Mouse (Mus musculus): ENCODE measurements around the gene Olfr1046. TPM values are rescaled to one million over a fixed set of nuclear protein-coding genes. Genes with fewer than 3 reads are reported as not detected.
"Not testable (repeated sequence)": the region's sequence is repeated elsewhere in the genome, so short reads cannot be mapped to it uniquely, and the experiment has no call there.

The Olfr1046 gene
- polyA plus RNA-seq (2014; fragmentation: Nextera tagmentation; extraction: Ambion mirVana) = not detected in 2 replicates

DNA sequence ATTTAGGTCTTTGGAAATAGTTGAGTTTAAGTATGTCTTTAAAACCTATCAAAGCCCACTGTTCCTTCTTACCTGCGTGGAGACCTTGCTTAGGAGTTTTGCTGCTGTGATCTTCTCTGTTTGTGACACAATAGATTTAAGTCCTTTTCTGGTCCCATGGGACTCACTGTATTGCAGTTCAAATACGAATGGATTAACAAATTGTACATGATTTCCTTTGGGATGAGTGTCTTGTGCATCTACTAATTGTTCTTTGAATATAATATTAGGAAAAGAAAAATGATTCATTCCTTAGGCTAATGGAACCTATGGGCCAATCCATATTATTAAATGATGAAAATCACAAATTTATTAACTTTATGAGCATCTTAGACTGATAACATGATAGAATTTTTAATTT, at the start of gene Olfr1046:
Olfr1046 (minus strand) TSS at position 101 of the 400 bp plus-strand sequence.
- ATAC-seq (ENCODE audit: insufficient read depth) = no peak
- H3K27me3 ChIP-seq (ENCODE audit: insufficient read depth, low read length) = no peaks in the 10 kb centered on the region
- no peaks in the 10 kb centered on the region for H3K36me3 ChIP-seq (ENCODE audit: insufficient read depth)
- no peaks in the 10 kb centered on the region for H3K9me3 ChIP-seq (ENCODE audit: low read depth, low read length)
- no peak within 1 kb of the TSS for H3K9ac ChIP-seq
- DNase-seq = no peak
- no peak within 1 kb of the TSS for H3K4me3 ChIP-seq (ENCODE audit: low read depth, low read length)
- no peak within 1 kb of the TSS for H3K27ac ChIP-seq (ENCODE audit: low read depth)
- no peaks in the 10 kb centered on the region for H3K4me1 ChIP-seq (ENCODE audit: insufficient read depth)
- no peak within 1 kb of the TSS for H3K4me2 ChIP-seq
- TF ChIP-seq CTCF (IDR thresholded peaks at IDR 0.05; ENCODE audit: low read depth) = no peak
- WGBS = 66% methylated on average over 2 of the region's 2 CpGs

DNA sequence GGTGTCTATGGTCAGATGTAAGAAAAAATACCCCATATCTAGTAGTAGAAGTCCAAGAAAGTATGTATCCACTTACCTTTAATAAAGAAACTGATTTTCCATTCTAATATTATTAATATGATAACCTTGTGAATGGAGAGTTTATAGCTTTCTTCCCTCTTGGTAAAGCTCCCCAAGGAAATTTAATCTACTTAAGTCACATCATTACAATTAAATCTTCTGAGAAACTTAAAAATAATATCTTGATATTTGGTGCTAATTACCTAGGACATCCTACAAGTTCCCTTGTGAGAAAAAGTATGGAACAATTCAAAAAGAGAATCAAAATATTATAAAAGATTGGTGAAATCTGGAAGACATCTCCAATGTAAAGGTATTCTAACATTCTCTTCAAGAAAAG, 39.1 kb upstream of the Olfr1046 start, which contains the start of gene Olfr1049:
Olfr1049 (minus strand) TSS at position 101 of the 400 bp plus-strand sequence.
- not testable (repeated sequence) for H3K4me2 ChIP-seq; H3K27me3 ChIP-seq (ENCODE audit: insufficient read depth, low read length); H3K4me3 ChIP-seq (ENCODE audit: low read depth, low read length); H3K27ac ChIP-seq (ENCODE audit: low read depth); H3K4me1 ChIP-seq (ENCODE audit: insufficient read depth); H3K9me3 ChIP-seq (ENCODE audit: low read depth, low read length); H3K36me3 ChIP-seq (ENCODE audit: insufficient read depth); H3K9ac ChIP-seq; DNase-seq; ATAC-seq (ENCODE audit: insufficient read depth)

GRCm38 (mm10) chr2:86240189-86240588, 21.1 kb upstream of the Olfr1046 start, which contains the start of gene Olfr1048:
Gene Olfr1048 (minus strand): TSS chr2:86240289.
- Histone ChIP-seq H3K36me3 (ENCODE audit: insufficient read depth) (no peaks in the 10 kb centered on the region), H3K27me3 (ENCODE audit: insufficient read depth, low read length) (no peaks in the 10 kb centered on the region), H3K4me1 (ENCODE audit: insufficient read depth) (no peaks in the 10 kb centered on the region), H3K9me3 (ENCODE audit: low read depth, low read length) (no peaks in the 10 kb centered on the region), H3K4me3 (ENCODE audit: low read depth, low read length) (no peak within 1 kb of the TSS), H3K9ac (no peak within 1 kb of the TSS), H3K27ac (ENCODE audit: low read depth) (no peak within 1 kb of the TSS), H3K4me2 (no peak within 1 kb of the TSS)
- DNase-seq (no peak), ATAC-seq (ENCODE audit: insufficient read depth) (no peak)
- TF ChIP-seq CTCF (IDR thresholded peaks at IDR 0.05; ENCODE audit: low read depth) = no peak

DNA sequence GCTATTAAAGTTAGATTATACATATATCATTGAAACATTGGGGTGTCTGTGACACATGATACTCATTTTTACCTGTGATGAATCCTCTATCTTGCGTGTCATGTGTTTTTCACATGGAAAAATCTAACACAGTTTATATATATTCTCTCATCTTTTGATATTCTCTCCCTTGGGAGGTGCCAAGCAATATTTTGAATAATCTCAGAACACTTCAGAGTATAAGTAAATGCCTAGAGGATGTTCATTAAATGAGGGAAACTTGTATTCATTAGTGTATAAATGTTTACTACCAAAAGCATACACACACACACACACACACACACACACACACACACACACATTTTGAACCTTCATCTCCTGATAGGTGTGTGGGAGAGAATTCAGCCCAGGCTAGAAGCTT, 12.2 kb upstream of the Olfr1046 start, which contains the start of gene Olfr1047:
Olfr1047 (minus strand) TSS at position 101 of the 400 bp plus-strand sequence.
- no peaks in the 10 kb centered on the region for H3K9me3 ChIP-seq (ENCODE audit: low read depth, low read length)
- no peaks in the 10 kb centered on the region for H3K4me1 ChIP-seq (ENCODE audit: insufficient read depth)
- WGBS = 84% methylated on average over 1 of the region's 1 CpGs
- no peak for TF ChIP-seq CTCF (IDR thresholded peaks at IDR 0.05; ENCODE audit: low read depth)
- no peak within 1 kb of the TSS for H3K4me2 ChIP-seq
- no peak within 1 kb of the TSS for H3K9ac ChIP-seq
- DNase-seq (no peak), ATAC-seq (ENCODE audit: insufficient read depth) (no peak)
- no peak within 1 kb of the TSS for H3K4me3 ChIP-seq (ENCODE audit: low read depth, low read length)
- H3K27ac ChIP-seq (ENCODE audit: low read depth) = no peak within 1 kb of the TSS
- H3K36me3 ChIP-seq (ENCODE audit: insufficient read depth) = no peaks in the 10 kb centered on the region
- H3K27me3 ChIP-seq (ENCODE audit: insufficient read depth, low read length) = no peaks in the 10 kb centered on the region

DNA sequence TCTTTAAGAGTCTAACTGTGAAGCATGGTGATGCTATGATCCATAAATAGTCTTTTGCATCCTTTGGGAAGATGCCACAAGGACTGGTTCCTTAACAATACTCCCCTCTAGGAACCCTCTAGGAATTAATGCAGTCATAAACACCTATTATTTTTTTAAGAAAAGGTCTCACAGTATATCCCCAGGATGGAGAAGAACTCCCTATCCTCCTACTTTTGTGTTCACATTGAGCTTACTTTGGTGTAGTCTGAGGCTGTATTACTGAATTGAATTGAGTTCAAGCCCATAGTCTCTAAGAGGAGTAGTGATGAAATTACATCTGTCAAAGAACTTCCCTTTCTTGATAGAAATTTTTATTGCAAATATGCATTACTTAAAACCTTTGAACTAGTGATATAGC, 16.2 kb downstream of the Olfr1046 start, which contains the start of gene Olfr1045:
Olfr1045 (minus strand) TSS at position 101 of the 400 bp plus-strand sequence.
- ATAC-seq (ENCODE audit: insufficient read depth) (no peak), DNase-seq (no peak)
- Histone ChIP-seq H3K9ac (no peak within 1 kb of the TSS), H3K36me3 (ENCODE audit: insufficient read depth) (no peaks in the 10 kb centered on the region), H3K4me3 (ENCODE audit: low read depth, low read length) (no peak within 1 kb of the TSS), H3K4me2 (no peak within 1 kb of the TSS), H3K27me3 (ENCODE audit: insufficient read depth, low read length) (no peaks in the 10 kb centered on the region), H3K9me3 (ENCODE audit: low read depth, low read length) (no peaks in the 10 kb centered on the region), H3K4me1 (ENCODE audit: insufficient read depth) (no peaks in the 10 kb centered on the region), H3K27ac (ENCODE audit: low read depth) (no peak within 1 kb of the TSS)
- no peak for TF ChIP-seq CTCF (IDR thresholded peaks at IDR 0.05; ENCODE audit: low read depth)

GRCm38 (mm10) chr2:86195863-86196262, 23.3 kb downstream of the Olfr1046 start:
- Histone ChIP-seq H3K36me3 (ENCODE audit: insufficient read depth) (no peaks in the 10 kb centered on the region), H3K9me3 (ENCODE audit: low read depth, low read length) (no peaks in the 10 kb centered on the region), H3K9ac (no peak overlapping the region), H3K27ac (ENCODE audit: low read depth) (no peak overlapping the region), H3K27me3 (ENCODE audit: insufficient read depth, low read length) (no peaks in the 10 kb centered on the region), H3K4me3 (ENCODE audit: low read depth, low read length) (no peak overlapping the region), H3K4me1 (ENCODE audit: insufficient read depth) (no peaks in the 10 kb centered on the region), H3K4me2 (no peak overlapping the region)
- no peak for TF ChIP-seq CTCF (IDR thresholded peaks at IDR 0.05; ENCODE audit: low read depth)
- ATAC-seq (ENCODE audit: insufficient read depth) (no peak), DNase-seq (no peak)
- 32% methylated on average over 1 of the region's 1 CpGs for WGBS

DNA sequence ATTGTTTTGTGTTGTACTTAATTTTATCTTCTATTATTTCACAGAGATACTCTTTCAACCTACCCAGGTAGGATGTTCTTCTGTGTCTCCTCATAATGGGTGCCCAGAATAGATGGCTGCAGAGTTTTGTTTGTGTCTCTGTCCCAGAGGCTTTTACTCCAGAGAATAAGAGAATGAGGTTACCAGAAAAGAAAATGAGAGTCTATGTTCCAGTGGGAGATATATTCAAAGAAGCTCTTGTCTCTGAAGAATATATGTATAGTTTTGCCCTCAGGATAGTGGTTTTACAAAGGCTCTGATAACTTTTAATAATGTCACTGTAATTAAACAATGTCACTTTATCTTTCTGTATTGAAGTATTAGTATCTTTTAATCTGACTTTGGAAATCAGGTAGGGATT, 33.5 kb downstream of the Olfr1046 start, which contains the start of gene Olfr52:
Olfr52 (minus strand) TSS at position 101 of the 400 bp plus-strand sequence.
- no peak for DNase-seq
- TF ChIP-seq CTCF (IDR thresholded peaks at IDR 0.05; ENCODE audit: low read depth) = no peak

DNA sequence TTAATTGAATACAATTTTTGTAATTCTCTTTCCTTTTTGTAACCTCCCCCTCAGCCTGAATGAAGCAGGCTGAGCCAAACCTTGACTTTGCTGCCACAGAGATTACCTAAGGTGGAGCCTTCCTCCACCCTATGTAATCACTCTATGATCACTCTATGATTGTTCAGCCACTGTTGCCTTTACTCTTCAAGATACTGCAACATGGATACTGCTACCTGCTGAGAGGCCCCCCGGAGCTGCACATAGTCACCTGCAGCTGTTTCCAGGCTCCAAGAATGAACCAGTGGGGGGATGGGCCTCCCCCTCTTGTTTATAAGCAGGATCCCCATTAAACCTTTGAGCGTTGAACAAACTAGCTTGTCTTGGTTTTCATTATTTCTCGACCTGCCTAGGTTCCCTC, 39.2 kb downstream of the Olfr1046 start:
- DNase-seq (no peak), ATAC-seq (ENCODE audit: insufficient read depth) (no peak)
- H3K9ac ChIP-seq = no peak overlapping the region
- no peaks in the 10 kb centered on the region for H3K9me3 ChIP-seq (ENCODE audit: low read depth, low read length)
- no peak overlapping the region for H3K4me2 ChIP-seq
- 80% methylated on average over 3 of the region's 3 CpGs for WGBS
- no peaks in the 10 kb centered on the region for H3K4me1 ChIP-seq (ENCODE audit: insufficient read depth)
- no peak overlapping the region for H3K27ac ChIP-seq (ENCODE audit: low read depth)
- TF ChIP-seq CTCF (IDR thresholded peaks at IDR 0.05; ENCODE audit: low read depth) = no peak
- no peaks in the 10 kb centered on the region for H3K36me3 ChIP-seq (ENCODE audit: insufficient read depth)
- no peak overlapping the region for H3K4me3 ChIP-seq (ENCODE audit: low read depth, low read length)
- H3K27me3 ChIP-seq (ENCODE audit: insufficient read depth, low read length) = no peaks in the 10 kb centered on the region

More for the DNA sequence above, 33.5 kb downstream of the Olfr1046 start, which contains the start of gene Olfr52:
- ATAC-seq (ENCODE audit: insufficient read depth) = no peak
- Histone ChIP-seq H3K27ac (ENCODE audit: low read depth) (no peak within 1 kb of the TSS), H3K4me2 (no peak within 1 kb of the TSS), H3K4me3 (ENCODE audit: low read depth, low read length) (no peak within 1 kb of the TSS), H3K9ac (no peak within 1 kb of the TSS), H3K4me1 (ENCODE audit: insufficient read depth) (no peaks in the 10 kb centered on the region), H3K27me3 (ENCODE audit: insufficient read depth, low read length) (no peaks in the 10 kb centered on the region), H3K36me3 (ENCODE audit: insufficient read depth) (no peaks in the 10 kb centered on the region), H3K9me3 (ENCODE audit: low read depth, low read length) (no peaks in the 10 kb centered on the region)

Measured in lung, embryonic 14.5 days (tissue).